Mouse (Mus musculus) heart, postnatal 0 days (tissue): ENCODE measurements around the gene Olfr1366. TPM values are rescaled to one million over a fixed set of nuclear protein-coding genes. Genes with fewer than 3 reads are reported as not detected.
"Not testable (repeated sequence)": the region's sequence is repeated elsewhere in the genome, so short reads cannot be mapped to it uniquely, and the experiment has no call there.

Experiments used
- ATAC-seq: fragments of 200-750 bp; cut with Nextera tagmentation; 2 replicates; pipeline ENCODE4 v1.8.0; 2017; ENCODE audit warnings: low read depth, moderate number of reproducible peaks, moderate library complexity; ENCODE audit not compliant: insufficient read depth
- DNase-seq: peaks from one replicate; pipeline ENCODE4 v3.0.0-alpha.2; 2016; ENCODE audit warnings: low spot score
- H3K27ac ChIP-seq: fragments of 300-500 bp; sonication (generic); 2 replicates; pipeline ENCODE4 v1.5.1; 2014; ENCODE audit warnings: low read depth, mild to moderate bottlenecking
- H3K27me3 ChIP-seq: fragments of 300-500 bp; sonication (generic); 2 replicates; pipeline ENCODE4 v1.6.1; 2014; ENCODE audit warnings: low read length, mixed read lengths; ENCODE audit not compliant: control insufficient read depth, insufficient read depth
- H3K36me3 ChIP-seq: fragments of 300-500 bp; sonication (generic); replicated peaks from 2 replicates; pipeline ENCODE4 v1.6.1; 2014; ENCODE audit warnings: low read length, mixed read lengths; ENCODE audit not compliant: control insufficient read depth, insufficient read depth
- H3K4me1 ChIP-seq: fragments of 300-500 bp; sonication (generic); 2 replicates; pipeline ENCODE4 v1.6.1; 2014; ENCODE audit warnings: antibody characterized with exemption; ENCODE audit not compliant: control insufficient read depth, insufficient read depth
- H3K4me2 ChIP-seq: fragments of 300-500 bp; sonication (generic); 2 replicates; pipeline ENCODE4 v1.6.1; 2014; ENCODE audit warnings: low read depth, mild to moderate bottlenecking, low read length, moderate library complexity
- H3K4me3 ChIP-seq: fragments of 300-500 bp; sonication (generic); 2 replicates; pipeline ENCODE4 v1.5.1; 2014; ENCODE audit warnings: low read depth, low read length
- H3K9ac ChIP-seq: fragments of 300-500 bp; sonication (generic); replicated peaks from 2 replicates; pipeline ENCODE4 v1.6.1; 2014; ENCODE audit warnings: low read depth, low read length, mixed read lengths
- H3K9me3 ChIP-seq: fragments of 300-500 bp; sonication (generic); replicated peaks from 2 replicates; pipeline ENCODE4 v1.6.1; 2016; ENCODE audit warnings: low read length; ENCODE audit not compliant: control insufficient read depth
- CTCF ChIP-seq: IDR thresholded peaks from 2 replicates; pipeline ENCODE4 v1.5.1; 2016; ENCODE audit warnings: antibody characterized with exemption, control low read depth, low read depth
- EP300 ChIP-seq: IDR thresholded peaks from 2 replicates; pipeline ENCODE4 v1.6.1; 2016; ENCODE audit warnings: antibody characterized with exemption, low read depth
- WGBS: fragments of 180-500 bp; shearing (Covaris S2); extraction: QIAGEN DNeasy Blood & Tissue Kit; methylation state at CpG from one replicate; pipeline ENCODE4 v1.1.7; 2014; 5-methylcytosine and 5-hydroxymethylcytosine counted together
- polyA plus RNA-seq: library from polyadenylated mRNA; unstranded; fragments of >200 nt; fragmentation: Nextera tagmentation; extraction: Ambion mirVana; gene quantifications from 2 replicates; pipeline ENCODE4 v1.2.1, GENCODE M21; 2015
- total RNA-seq: library from RNA; depleted of rRNA; stranded (reverse); fragments of >200 nt; gene quantifications from 2 replicates; pipeline ENCODE4 v1.2.3, GENCODE M21; 2014; ENCODE audit warnings: low replicate concordance

The Olfr1366 gene
- total and polyA plus RNA-seq, 2 experiments from 2014 or later, result not detected

- DNase-seq, result peak; percentile 79
- TF ChIP-seq CTCF (no peak; the same call in 1 of the 2 replicates), EP300 (peak; percentile 63; the same call in 1 of the 2 replicates)
- H3K9ac ChIP-seq, result peak within 1 kb of the TSS; percentile 99
Measured at GRCm38 (mm10) chr13:21530781-21531201, 11.8 kb downstream of the Olfr1366 start, which contains the start of gene Zkscan8. Gene Zkscan8, minus strand, starts transcription at chr13:21531120.

DNA sequence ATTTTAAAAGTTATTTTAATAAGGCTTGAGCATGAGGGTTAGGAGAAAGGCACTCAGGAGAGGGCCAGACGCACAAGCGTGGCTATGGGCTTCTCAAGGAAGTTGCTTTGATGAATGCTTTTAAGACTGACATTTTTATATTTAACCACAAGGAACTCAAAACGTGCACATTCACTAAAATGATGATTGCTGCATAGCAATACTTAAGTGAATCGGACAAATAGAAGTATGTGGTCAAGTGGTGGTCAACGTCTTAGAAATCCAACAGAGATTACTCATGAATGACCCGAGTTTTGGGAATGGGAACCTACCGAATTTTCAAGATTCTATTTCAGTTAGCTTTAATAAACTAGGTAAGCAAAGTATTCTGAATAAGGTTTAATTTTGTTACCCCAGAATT is 12.5 kb downstream of the Olfr1366 start:
- Histone ChIP-seq H3K36me3 (peaks cover 17% of the 10 kb centered on the region), H3K9ac (no peak overlapping the region; the same call in 1 of the 2 replicates), H3K4me3 (peak overlapping the region; percentile 99), H3K4me1 (peaks cover 4% of the 10 kb centered on the region), H3K27ac (no peak overlapping the region), H3K4me2 (peak overlapping the region; percentile 64), H3K27me3 (no peaks in the 10 kb centered on the region), H3K9me3 (no peaks in the 10 kb centered on the region)
- WGBS, result 48% methylated on average over 7 of the region's 7 CpGs
- TF ChIP-seq EP300 (no peak), CTCF (no peak)
- DNase-seq (no peak), ATAC-seq (no peak)

More at GRCm38 (mm10) chr13:21530781-21531201, 11.8 kb downstream of the Olfr1366 start, which contains the start of gene Zkscan8:
- Histone ChIP-seq H3K27me3 (no peaks in the 10 kb centered on the region), H3K4me1 (peaks cover 4% of the 10 kb centered on the region), H3K9me3 (no peaks in the 10 kb centered on the region), H3K4me3 (peak within 1 kb of the TSS; percentile 99), H3K36me3 (peaks cover 12% of the 10 kb centered on the region), H3K4me2 (peak within 1 kb of the TSS; percentile 64), H3K27ac (peak within 1 kb of the TSS; percentile 96)
- under 1% methylated on average over 39 of the region's 39 CpGs for WGBS
- ATAC-seq, result peak; percentile 97

DNA sequence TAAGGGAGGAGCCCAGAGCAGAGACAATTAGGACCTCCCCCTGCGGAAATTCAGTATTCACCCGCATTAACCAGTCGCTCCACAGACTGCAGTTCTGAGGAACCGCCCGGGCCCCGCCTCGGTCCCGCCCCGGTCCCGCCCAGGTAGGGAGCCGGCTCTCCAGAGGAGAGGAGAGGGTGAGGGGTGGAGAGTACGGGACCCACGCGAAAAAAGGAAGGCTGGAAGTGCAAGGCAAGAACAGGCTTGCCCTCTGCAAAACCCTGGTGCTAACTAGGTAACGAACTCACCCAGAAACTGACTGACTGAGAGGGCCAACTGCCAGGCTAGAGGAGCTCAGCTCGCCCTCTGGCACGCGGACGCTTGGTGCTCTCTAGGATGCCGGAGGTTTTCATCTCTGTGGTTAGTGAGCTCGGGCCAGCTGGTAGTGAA is 36.4 kb downstream of the Olfr1366 start:
- Histone ChIP-seq H3K4me2 (peak overlapping the region; percentile 58), H3K9me3 (no peaks in the 10 kb centered on the region), H3K27me3 (no peaks in the 10 kb centered on the region), H3K9ac (peak overlapping the region; percentile 43), H3K4me3 (peak overlapping the region; percentile 60), H3K27ac (peak overlapping the region; percentile 74), H3K4me1 (0 out of 2 replicates have a peak, but pooled peaks cover 4% of the 10 kb centered on the region), H3K36me3 (no peaks in the 10 kb centered on the region)
- ATAC-seq, result peak; percentile 99
- TF ChIP-seq CTCF (no peak), EP300 (peak; percentile 66; the same call in 1 of the 2 replicates)
- peak; percentile 85 for DNase-seq
- under 1% methylated on average over 21 of the region's 21 CpGs for WGBS

DNA sequence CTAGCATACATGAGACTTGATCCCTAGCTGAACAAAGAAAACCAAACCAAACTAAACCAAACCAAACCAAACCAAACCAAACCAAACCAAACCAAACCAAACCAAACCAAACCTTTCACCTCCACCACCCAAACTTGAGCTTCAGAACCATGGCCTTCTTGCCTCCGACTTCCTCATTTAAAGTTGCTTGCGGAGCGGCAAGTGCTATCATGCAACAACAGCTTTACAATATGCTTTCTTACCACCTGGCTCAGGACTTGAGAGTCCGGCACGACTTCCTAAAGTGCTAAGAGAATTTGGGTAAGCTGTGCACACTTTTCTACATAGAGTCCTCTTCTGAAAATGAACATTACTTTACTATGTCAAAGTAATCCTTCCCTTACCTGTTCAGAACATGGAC is 40.3 kb downstream of the Olfr1366 start:
- no peak for ATAC-seq
- Histone ChIP-seq H3K9me3 (no peaks in the 10 kb centered on the region), H3K27me3 (no peaks in the 10 kb centered on the region), H3K27ac (no peak overlapping the region), H3K36me3 (no peaks in the 10 kb centered on the region), H3K9ac (no peak overlapping the region), H3K4me3 (no peak overlapping the region), H3K4me2 (no peak overlapping the region), H3K4me1 (0 out of 2 replicates have a peak, but pooled peaks cover 4% of the 10 kb centered on the region)
- TF ChIP-seq EP300, result no peak
- no peak for TF ChIP-seq CTCF
- WGBS, result 80% methylated on average over 5 of the region's 5 CpGs
- DNase-seq, result no peak

DNA sequence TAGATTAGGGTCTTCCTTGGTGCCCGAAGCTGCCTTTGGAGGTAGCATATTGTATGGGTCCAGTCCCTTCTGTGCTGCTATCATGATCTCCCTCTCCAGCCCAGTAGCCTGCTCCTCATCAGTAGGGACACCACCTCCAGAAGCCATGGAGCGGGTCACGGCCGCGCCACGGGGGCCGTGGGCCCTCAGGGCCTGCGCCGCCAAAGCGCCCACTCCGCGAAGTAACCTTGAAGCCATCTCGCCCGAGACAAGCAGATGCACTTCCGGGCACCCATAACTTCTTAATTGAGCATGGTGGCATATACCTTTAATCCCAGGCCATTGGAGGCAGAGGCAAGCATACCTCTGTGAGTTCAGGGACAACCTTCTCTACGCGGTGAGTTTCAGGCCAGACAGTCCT is 41.4 kb downstream of the Olfr1366 start, which contains the start of gene Gm11273:
Gm11273 (minus strand) TSS at position 237 of the 400 bp plus-strand sequence.
- not testable (repeated sequence) for H3K36me3 ChIP-seq, H3K4me1 ChIP-seq, DNase-seq, H3K27me3 ChIP-seq, H3K4me3 ChIP-seq, H3K4me2 ChIP-seq, H3K9me3 ChIP-seq, ATAC-seq, H3K27ac ChIP-seq, H3K9ac ChIP-seq
- 84% methylated on average over 17 of the region's 17 CpGs for WGBS

GRCm38 (mm10) chr13:21495080-21495479 is 47.5 kb downstream of the Olfr1366 start, which contains the start of gene AK157302:
Gene AK157302, plus strand, starts transcription at chr13:21495223.
- Histone ChIP-seq H3K9me3 (no peaks in the 10 kb centered on the region), H3K36me3 (no peaks in the 10 kb centered on the region), H3K4me1 (no peaks in the 10 kb centered on the region), H3K27ac (no peak within 1 kb of the TSS), H3K4me2 (no peak within 1 kb of the TSS), H3K9ac (no peak within 1 kb of the TSS), H3K4me3 (no peak within 1 kb of the TSS), H3K27me3 (no peaks in the 10 kb centered on the region)
- ATAC-seq (no peak), DNase-seq (no peak)
- TF ChIP-seq EP300, result no peak
- TF ChIP-seq CTCF, result no peak
- 92% methylated on average over 21 of the region's 21 CpGs for WGBS
